Mouse (Mus musculus) CH12.LX (cell line): ENCODE data around the gene Yars.

Experiments used
- CTCF ChIP-seq, 2 experiments: IDR thresholded peaks in 1 of 2; conservative IDR thresholded peaks in 1 of 2; 2 replicates each; pipeline ENCODE4 v1.5.1; 2011 to 2012; ENCODE audit warnings: low read depth in 2 of 2, low read length in 2 of 2, improper control_type of control experiment in 1 of 2, inconsistent platforms in 1 of 2, mild to moderate bottlenecking in 1 of 2, moderate library complexity in 1 of 2
- E2F4 ChIP-seq: IDR thresholded peaks from 2 replicates; pipeline ENCODE4 v1.6.1; 2011; ENCODE audit warnings: low read depth, low read length, improper control_type of control experiment; ENCODE audit not compliant: insufficient replicate concordance
- EP300 ChIP-seq: IDR thresholded peaks from 2 replicates; pipeline ENCODE4 v1.6.1; 2011; ENCODE audit warnings: low read length, improper control_type of control experiment
- JUN ChIP-seq: IDR thresholded peaks from 2 replicates; pipeline ENCODE4 v1.6.1; 2011; ENCODE audit warnings: low read depth, mild to moderate bottlenecking, low read length, improper control_type of control experiment, moderate library complexity; ENCODE audit not compliant: insufficient read depth
- JUND ChIP-seq: conservative IDR thresholded peaks from 2 replicates; pipeline ENCODE4 v1.6.1; 2011; ENCODE audit warnings: low read depth, low read length, improper control_type of control experiment
- KAT2A ChIP-seq: IDR thresholded peaks from 2 replicates; pipeline ENCODE4 v1.6.1; 2012; ENCODE audit warnings: low read length, improper control_type of control experiment, inconsistent platforms; ENCODE audit not compliant: insufficient replicate concordance
- MAX ChIP-seq: IDR thresholded peaks from 2 replicates; pipeline ENCODE4 v1.6.1; 2011; ENCODE audit warnings: low read length, improper control_type of control experiment
- NELFE ChIP-seq: IDR thresholded peaks from 2 replicates; pipeline ENCODE4 v1.6.1; 2011; ENCODE audit warnings: low read depth, low read length, improper control_type of control experiment
- POLR2A ChIP-seq: IDR thresholded peaks from 2 replicates; pipeline ENCODE4 v1.6.1; 2011; ENCODE audit warnings: low read depth, mild to moderate bottlenecking, improper control_type of control experiment, low read length
- SIN3A ChIP-seq: IDR thresholded peaks from 2 replicates; pipeline ENCODE4 v1.6.1; 2012; ENCODE audit warnings: low read length, improper control_type of control experiment, inconsistent platforms
- TCF12 ChIP-seq: IDR thresholded peaks from 2 replicates; pipeline ENCODE4 v1.6.1; 2014; ENCODE audit warnings: low read depth, mild to moderate bottlenecking, inconsistent platforms, low read length, improper control_type of control experiment
- USF2 ChIP-seq: conservative IDR thresholded peaks from 2 replicates; pipeline ENCODE4 v1.6.1; 2011; ENCODE audit warnings: low read depth, low read length, improper control_type of control experiment
- ZC3H11A ChIP-seq: IDR thresholded peaks from 2 replicates; pipeline ENCODE4 v1.6.1; 2012; ENCODE audit warnings: low read depth, mild to moderate bottlenecking, inconsistent platforms, low read length, improper control_type of control experiment
- ZNF384 ChIP-seq: IDR thresholded peaks from 2 replicates; pipeline ENCODE4 v1.6.1; 2012; ENCODE audit warnings: low read depth, low read length, improper control_type of control experiment, inconsistent platforms

DNA sequence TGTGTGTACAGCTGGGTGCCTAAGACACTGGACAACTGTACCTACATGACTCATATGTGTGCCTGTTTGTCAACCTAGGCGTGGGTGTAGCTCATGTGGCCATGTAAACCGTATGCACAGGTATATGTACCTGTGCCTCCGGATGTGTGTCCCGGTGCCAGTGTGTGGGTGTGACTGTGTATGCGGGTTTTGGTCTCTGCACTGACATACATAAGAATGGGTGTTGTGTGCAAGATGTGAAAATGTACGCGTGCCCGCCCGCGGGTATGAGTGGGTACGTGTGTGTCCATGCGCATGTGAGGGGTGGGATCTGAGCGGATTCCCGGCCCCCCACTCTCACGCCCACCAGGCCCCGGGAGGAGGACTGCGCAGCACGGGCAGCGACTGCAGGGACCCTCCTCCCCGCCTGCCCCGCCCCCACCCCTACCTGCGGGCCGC lies 49.0 kb downstream of the Yars start:
- TF ChIP-seq CTCF (conservative IDR thresholded peaks at IDR 0.05 in 1 of 2, IDR thresholded peaks at IDR 0.05 in 1 of 2; ENCODE audit: low read depth in 2 of 2, low read length in 2 of 2) (no peak), TCF12 (no peak), JUND (no peak), ZNF384 (no peak), JUN (no peak), EP300 (no peak), KAT2A (no peak), MAX (no peak), NELFE (no peak), POLR2A (no peak), SIN3A (no peak), ZC3H11A (no peak), E2F4 (no peak), USF2 (no peak)
